Mouse (Mus musculus): ENCODE measurements around the gene Tardbp.

The Tardbp gene

DNA sequence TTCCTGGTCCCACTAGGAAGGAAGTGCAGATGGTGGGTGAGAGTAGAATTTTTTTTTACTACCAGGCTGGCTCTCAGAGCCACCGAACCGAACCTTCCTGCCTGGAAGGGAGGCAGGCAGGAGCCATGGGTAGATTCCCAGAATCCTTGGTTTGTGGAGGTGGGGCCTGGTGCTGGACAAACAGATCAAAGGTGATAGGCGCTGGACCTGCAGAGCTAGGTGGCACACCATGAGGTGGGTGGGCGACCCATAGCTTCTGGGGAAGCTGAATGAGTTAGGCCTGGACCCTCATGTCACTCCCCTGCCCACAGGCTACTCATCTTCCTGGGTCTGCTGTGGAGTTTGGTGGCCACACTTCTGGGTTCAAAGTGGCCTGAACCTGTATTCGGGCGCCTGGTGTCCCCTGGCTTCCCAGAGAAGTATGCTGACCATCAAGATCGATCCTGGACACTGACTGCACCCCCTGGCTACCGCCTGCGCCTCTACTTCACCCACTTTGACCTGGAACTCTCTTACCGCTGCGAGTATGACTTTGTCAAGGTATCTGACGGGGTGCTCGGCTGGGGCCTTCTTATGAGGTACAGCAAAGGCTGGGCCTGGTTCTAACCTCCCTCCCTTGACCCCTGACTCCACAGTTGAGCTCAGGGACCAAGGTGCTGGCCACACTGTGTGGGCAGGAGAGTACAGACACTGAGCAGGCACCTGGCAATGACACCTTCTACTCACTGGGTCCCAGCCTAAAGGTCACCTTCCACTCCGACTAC lies 24.3 kb downstream of the Tardbp start, which contains the start of gene Masp2:
TSS of gene Masp2 (plus strand) at position 198 of the 764 bp plus-strand sequence.
- DNase-seq (ENCODE audit: low spot score in 2 of 2): no peak

GRCm38 (mm10) chr4:148601871-148602270 lies 24.9 kb downstream of the Tardbp start:
- no peak for DNase-seq (ENCODE audit: low spot score in 2 of 2)

- DNase-seq (ENCODE audit: low spot score in 2 of 2): no peak
These were observed 26.5 kb downstream of the Tardbp start for GRCm38 (mm10) chr4:148600316-148600715.

DNA sequence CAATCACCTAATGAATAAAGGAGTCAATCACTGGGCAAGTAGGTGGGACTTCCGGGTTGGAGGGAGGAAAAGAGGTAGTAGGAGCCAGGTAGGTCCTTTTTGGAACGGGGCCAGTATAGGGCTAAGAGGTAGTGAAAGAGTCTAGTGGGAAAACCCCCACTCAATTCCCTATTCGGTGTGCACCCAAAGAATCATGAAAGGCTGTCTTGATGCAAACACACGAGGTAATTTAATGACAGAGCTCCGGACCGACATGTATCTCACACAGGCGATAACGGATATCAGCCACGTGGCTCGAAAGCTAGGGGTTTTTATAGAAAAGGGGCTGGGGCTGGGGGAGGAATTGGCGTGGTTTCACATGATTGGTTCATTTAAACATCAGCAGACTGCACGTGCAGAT lies 28.0 kb downstream of the Tardbp start:
- DNase-seq (ENCODE audit: low spot score in 2 of 2): no peak

DNA sequence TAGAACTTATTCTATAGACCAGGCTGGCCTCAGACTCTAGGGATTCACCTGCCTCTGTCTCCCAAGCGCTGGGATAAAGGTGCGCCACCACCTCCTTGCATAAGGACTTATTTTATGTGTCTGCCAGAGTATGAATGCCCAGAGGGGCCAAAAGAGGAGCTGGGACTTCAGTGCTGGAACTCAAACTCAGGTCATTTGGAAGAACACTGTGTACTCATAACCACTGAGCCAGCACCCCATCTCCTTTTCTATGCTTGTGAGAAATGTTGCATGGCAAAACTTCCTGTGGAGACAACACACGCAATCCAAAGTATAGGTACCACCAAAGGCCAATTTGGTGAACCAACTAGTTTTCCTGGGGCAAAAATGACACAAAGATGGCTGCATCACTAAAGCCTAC lies 30.1 kb downstream of the Tardbp start:
- DNase-seq (ENCODE audit: low spot score in 2 of 2): no peak

GRCm38 (mm10) chr4:148595916-148596315 lies 30.9 kb downstream of the Tardbp start:
- no peak for DNase-seq (ENCODE audit: low spot score in 2 of 2)

GRCm38 (mm10) chr4:148593996-148594395 lies 32.8 kb downstream of the Tardbp start:
- DNase-seq (ENCODE audit: low spot score in 2 of 2): no peak

DNA sequence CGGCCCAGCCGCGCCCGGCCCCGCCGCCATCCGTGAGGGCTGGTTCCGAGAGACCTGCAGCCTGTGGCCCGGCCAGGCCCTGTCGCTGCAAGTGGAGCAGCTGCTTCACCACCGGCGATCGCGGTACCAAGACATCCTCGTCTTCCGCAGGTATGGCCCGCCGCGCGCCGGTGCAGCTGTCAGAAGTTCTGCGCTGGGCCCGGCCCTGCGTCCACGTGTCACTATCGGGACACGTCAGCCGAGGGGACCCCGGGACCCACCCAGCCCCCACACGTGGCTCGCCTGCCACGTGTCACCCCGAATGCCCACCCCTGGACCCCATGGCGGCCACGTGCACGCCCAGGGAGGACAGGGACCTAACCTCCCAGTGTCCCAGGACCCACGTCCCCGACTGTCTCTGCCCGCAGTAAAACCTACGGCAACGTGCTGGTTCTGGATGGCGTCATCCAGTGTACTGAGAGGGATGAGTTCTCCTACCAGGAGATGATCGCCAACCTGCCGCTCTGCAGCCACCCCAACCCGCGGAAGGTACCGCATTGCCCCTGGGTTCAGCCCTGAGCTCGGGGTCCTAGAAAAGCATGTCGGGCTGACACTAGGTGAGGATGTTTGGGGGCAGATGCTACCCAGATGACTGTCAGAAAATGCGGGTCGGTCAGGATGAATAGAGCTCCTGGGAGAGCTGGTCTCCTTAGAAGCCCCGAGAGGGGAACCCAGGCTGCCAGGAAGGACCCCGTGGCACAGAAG lies 35.0 kb downstream of the Tardbp start:
- no peak for DNase-seq (ENCODE audit: low spot score in 2 of 2)

GRCm38 (mm10) chr4:148591171-148591630 lies 35.6 kb downstream of the Tardbp start, which contains the start of gene Srm:
Srm (plus strand) TSS chr4:148591503.
- DNase-seq (ENCODE audit: low spot score in 2 of 2): peak; percentile 97 to 98

DNA sequence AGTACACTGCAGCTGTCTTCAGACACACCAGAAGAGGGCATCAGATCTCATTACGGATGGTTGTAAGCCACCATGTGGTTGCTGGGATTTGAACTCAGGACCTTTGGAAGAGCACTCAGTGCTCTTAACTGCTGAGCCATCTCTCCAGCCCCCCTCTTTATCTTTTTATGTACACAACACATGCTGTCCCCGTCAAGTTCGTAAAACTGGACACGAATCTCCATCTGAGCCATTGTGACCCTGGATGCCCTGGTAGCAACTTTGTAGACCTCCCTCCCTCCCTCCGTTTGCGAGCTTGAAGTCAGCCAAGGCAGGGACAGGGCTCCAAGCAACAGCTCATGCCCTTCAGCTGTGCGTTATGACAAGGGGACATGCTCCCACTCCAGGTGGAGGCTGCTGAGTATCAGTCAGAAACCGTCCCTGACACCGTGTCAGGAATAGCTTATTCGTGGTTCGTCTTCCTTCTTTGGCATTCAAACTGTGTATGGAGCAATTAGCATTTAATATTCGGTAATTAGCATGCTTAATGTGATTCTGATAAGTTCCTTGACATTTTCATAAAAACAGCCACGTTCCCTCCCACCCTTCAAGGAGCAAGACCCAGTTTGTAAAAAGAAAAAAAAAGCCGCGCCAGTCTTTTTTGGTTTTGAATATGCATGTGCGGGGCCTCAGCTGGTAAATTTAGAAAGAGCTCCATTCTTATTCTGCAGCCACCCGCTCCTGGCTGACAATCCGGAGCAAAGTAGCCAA lies 36.2 kb downstream of the Tardbp start:
- no peak for DNase-seq (ENCODE audit: low spot score in 2 of 2)

GRCm38 (mm10) chr4:148589565-148589964 lies 37.3 kb downstream of the Tardbp start:
- no peak for DNase-seq (ENCODE audit: low spot score in 2 of 2)

- DNase-seq (ENCODE audit: low spot score in 2 of 2): no peak
These were observed 38.0 kb downstream of the Tardbp start for GRCm38 (mm10) chr4:148588793-148589192.

- no peak for DNase-seq (ENCODE audit: low spot score in 2 of 2)
These were observed 40.2 kb downstream of the Tardbp start for GRCm38 (mm10) chr4:148586648-148587047.

GRCm38 (mm10) chr4:148583257-148583656 lies 43.6 kb downstream of the Tardbp start:
- no peak for DNase-seq (ENCODE audit: low spot score in 2 of 2)

DNA sequence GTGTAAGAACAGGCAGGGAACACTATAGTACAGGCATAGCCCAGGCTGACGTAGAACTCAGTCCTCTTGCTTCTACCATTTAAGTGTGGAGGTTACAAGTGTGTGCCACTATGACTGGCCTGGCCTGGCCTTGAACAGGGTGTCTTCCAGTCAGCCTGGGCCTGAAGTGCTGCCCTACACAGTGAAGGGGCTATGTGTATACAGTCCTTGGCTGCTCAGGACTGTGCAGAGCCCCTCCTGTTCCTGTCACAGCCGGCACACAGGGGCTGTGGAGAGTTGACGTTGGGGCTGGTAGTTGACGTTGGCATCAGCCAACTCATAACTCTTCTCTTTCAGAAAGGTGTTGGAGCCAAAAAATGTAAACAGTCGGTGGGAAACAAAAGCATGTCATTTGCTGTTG lies 45.4 kb downstream of the Tardbp start:
- no peak for DNase-seq (ENCODE audit: low spot score in 2 of 2)

- no peak for DNase-seq (ENCODE audit: low spot score in 2 of 2)
These were observed 46.1 kb downstream of the Tardbp start for GRCm38 (mm10) chr4:148580765-148581164.

DNA sequence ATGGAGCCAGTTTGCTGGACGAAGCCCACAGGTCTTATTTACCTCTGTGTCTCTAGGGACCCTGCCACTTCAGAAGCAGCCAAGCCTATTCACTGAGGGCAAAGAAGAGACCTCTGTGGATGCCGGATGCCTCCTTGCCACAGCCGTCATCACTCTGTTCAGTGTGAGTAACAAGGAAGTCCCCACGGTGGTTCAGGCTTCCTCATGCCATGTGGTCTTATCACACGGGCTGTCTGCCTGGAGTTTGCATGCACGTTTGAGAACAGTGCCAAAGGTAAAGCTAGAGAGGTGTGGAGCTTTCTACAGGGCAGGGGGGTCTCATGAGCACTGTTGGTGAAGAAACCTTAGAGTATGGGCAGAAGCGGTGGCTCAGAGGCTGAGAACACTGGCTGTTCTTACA lies 53.6 kb downstream of the Tardbp start:
- DNase-seq (ENCODE audit: low spot score in 2 of 2): no peak

DNA sequence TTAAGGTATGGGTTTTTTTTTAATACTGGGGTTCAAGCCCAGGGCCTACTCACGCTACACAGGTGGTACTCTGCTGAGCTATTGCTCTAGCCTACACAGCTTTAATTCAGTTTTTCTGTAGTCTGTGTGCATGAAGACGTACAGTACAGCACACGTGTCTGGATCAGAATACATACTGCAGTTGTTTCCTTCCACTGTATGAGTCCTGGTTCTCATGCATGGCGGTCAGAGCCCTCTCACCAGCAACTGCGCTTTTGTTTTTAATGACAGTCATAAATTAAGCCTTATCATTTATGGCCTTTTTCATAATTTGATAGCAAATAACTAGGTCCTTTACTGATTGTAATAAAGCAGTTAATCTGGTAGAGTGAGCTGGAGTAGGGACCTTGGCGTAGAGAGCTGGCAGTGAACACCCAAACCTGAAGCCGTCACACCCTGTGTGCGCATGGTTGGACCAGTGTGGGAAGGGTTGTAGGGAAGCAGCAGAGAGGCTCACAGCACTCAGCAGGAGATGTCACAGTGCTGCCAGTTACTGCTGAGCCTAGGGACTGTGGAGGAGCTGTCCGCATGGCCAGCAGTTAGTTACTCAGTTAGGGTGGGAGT lies 56.0 kb downstream of the Tardbp start:
- no peak for DNase-seq (ENCODE audit: low spot score in 2 of 2)

- no peak for DNase-seq (ENCODE audit: low spot score in 2 of 2)
These were observed 56.7 kb downstream of the Tardbp start for GRCm38 (mm10) chr4:148570138-148570537.

- no peak for DNase-seq (ENCODE audit: low spot score in 2 of 2)
These were observed 63.2 kb downstream of the Tardbp start for GRCm38 (mm10) chr4:148563595-148563994.

DNA sequence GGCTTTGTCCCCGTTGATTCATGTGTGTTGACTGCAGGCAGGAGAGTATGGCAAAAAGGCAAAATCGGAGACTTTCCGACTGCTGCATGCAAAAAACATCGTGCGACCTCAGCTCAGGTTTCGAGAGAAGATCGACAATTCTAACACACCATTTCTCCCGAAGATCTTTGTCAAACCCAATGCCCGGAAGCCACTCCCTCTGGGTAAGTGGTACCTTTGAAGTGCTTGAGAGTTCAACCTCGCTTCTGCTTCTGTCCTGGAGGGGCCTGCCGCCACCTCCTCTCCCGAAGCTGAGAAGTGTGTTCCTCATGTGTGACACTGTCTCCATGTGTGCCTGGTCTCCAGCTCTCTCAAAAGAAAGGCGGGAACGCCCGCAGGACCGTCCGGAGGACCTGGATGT lies 64.1 kb downstream of the Tardbp start:
- peak in 1 of 2 experiments; percentile 61 for DNase-seq (ENCODE audit: low spot score in 2 of 2)

Data from spleen, postnatal 4 days (tissue).